Mouse (Mus musculus): ENCODE measurements around the gene Lancl3. TPM values are rescaled to one million over a fixed set of nuclear protein-coding genes. Genes with fewer than 3 reads are reported as not detected.
A peak's percentile ranks its signal among the peaks of the same experiment; 100 is the strongest.
"Not testable (repeated sequence)": the region's sequence is repeated elsewhere in the genome, so short reads cannot be mapped to it uniquely, and the experiment has no call there.

Gene Lancl3
- total RNA-seq, 2 experiments from 2014 or later, result 0.04 TPM; not detected in 1

DNA sequence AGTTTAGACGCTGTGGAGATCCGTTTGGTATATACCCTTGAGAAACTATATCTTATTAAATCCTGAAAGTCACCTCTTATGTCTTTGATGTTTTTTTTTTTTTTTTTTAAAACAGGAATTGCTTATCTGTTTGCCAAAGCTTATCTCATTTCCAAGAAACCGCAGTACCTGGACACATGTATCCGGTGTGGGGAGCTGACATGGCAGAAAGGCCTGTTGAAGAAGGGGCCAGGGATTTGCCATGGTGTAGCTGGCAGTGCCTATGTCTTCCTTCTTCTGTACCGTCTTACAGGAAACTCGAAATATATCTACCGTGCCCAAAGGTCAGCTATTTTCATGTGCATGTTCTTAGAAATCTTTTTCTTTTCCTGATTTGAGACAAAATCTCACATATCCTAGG is 58.1 kb downstream of the Lancl3 start:
- no peak for ATAC-seq (replicated peaks; ENCODE audit: poor library complexity)

DNA sequence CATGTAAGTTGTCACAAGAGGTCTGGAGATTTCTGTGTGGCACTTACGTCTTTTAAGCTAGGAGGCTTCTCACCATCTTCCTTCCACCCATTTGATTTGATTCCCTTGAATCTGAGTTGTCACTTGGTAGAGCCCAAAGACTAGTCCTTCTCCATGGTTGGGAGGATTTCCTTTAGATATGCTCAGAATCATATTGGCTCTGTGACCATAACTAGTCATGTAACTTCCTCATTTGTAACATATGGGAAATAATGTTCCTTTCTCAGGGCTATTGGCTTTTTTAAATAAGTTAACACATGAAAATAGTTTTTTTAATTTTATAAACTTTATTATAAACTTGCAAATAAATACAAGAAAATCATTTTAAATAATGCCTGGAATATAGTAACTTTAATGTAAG is 59.6 kb downstream of the Lancl3 start:
- ATAC-seq (replicated peaks; ENCODE audit: poor library complexity), result no peak

DNA sequence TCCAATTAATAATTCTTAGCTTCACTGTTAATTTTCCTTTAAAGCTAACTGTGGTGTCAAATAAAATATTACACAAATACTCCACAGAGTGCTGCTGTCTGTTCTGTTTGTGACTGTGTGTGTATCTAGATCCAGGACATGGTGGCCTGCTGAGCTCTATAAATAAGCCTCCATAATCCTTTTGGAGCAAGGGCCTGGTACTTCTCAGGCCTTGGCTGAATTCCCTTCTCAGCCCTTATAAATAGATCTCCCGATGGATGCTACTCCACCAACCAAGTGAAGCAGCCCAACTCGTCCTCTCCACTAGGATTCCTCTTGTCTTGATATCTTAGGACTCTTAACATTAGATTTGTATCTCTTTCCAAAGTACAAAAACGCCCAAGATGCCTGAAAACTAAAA is 71.4 kb downstream of the Lancl3 start:
- ATAC-seq (replicated peaks; ENCODE audit: poor library complexity), result no peak

DNA sequence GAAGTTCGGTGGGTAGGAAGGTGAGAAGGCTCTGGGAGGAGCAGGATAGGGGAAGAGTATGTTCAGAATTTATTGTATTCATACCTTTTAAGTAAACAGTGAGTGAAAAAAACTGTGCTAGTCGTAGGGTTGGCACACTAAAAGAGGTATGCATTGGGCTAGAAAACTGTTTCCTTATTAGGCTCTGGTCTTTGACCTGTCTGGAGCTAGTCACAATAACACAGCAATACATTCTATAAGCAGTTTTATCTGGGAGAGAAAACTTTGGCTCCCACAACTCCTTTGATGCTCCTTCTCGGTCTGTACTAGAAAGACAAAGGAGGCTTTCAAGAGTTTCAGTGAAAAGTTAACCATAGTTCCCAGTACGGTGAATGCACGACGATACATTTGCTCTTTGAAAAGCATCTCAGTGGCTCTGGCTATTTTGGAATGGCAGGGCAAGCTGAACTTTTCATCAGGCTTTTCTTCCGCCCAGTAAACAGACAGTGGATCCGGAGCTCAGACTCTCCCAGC is 72.3 kb downstream of the Lancl3 start:
- no peak; the same call in 1 of the 2 replicates for ATAC-seq (replicated peaks; ENCODE audit: poor library complexity)

DNA sequence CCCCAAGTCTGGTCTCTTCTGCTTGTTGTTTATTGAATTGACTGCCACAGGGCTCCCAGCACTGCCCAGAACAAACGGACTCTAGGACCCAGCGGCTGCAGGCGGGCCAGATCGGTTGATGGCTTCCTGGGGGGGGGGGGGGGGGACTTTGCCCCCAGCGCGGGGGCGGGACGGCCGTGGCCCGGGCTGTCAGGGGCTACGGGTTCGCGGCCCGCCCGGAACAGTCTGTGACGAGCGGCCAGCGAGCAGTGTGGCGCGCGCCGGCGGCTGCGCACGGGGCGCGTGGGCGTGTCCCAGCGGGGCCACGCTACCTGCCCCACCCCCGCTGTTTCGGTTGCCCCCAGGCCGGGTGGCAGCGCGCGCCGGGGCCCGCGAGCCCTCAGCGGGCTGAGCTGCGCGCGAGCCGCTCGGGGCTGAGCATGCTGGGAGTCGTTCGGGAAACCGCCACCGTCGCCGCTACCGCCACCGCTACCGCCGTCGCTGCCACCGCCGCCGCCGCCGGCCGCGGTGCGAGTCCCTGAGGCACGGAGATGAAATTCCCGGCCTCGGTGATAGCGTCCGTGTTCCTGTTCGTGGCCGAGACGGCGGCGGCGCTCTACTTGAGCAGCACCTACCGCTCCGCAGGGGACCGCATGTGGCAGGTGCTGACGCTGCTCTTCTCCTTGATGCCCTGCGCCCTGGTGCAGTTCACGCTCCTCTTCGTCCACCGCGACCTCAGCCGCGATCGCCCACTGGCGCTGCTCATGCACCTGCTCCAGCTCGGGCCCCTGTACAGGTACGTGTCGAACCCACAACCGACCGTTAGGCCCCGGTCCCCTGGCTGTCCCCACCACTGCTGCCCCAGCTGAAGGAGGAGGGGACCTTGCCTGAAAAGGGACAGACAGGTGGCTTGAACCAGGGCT is 73.0 kb downstream of the Lancl3 start, which contains the start of gene Xk:
Gene Xk, plus strand, starts transcription at position 297 of the 902 bp plus-strand sequence.
- peak; percentile 74 for ATAC-seq (replicated peaks; ENCODE audit: poor library complexity)

DNA sequence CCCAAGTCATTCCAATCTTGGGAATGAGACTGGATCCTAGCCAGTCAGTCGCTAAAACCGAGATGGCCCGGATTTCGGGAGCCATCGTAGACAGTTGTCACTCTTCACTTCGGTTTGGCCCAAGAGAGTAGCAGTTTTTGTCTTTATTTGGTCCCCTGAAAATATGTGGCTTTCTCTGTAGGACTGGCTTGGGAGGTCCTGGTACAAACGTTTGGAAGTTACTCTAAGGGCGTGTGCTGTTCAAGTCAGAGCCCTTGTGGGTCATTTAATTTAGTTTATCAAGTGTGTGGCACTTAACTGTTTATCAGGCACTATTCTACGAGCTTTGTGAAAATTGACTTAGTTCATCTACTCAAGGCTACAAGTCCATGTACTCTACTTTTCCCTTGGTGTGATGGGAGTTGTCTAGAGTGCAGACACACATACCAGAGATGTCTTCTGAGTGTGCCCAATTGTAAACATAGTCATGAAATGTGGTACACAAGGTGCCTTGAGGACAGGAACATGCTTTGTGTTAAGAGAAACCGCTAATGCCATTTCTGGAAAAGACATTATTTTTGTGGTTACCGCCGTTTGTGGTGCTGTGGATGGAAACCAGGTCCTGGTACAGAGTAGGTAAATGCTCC is 73.8 kb downstream of the Lancl3 start:
- no peak for ATAC-seq (replicated peaks; ENCODE audit: poor library complexity)

DNA sequence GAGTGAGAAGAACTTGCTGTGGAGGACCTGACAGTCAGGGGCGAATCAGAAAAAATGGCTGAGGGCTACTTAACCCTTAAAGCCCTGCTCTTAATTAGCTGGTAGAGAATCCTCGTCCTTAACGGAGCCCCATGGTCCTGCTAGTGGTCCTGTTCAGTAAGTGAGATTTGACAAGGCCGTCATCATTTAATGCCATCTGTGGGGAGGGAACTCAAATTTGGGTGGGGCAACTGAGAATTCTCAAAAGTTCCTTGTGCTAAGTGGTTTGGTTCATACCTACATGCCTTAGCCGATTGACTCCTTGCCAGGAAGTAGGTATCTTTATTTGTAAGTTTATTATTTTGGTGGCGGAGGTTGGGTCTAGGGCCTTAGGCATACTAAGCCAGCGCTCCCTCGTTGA is 74.6 kb downstream of the Lancl3 start:
- ATAC-seq (replicated peaks; ENCODE audit: poor library complexity), result no peak

DNA sequence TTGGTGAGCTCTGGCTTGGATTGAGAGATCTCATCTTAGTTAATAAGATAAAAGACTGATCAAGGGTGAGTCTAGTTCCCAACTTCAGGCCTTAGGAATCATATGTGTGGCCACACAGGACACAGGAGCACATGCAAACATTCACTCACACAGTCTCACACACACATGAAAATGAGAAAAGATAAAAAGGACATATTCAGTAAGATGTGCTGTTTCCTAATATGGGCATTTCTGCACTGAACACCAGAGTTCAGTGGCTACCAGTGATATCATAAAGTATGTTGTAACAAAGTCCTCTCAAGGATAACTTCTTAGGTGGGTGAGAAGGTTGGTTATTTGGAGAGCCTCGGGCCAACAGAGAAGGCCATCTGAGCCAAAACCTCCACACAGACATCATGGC is 83.8 kb downstream of the Lancl3 start, which contains the start of gene H2al1m:
Gene H2al1m, plus strand, starts transcription at position 301 of the 400 bp plus-strand sequence.
- ATAC-seq (replicated peaks; ENCODE audit: poor library complexity), result not testable (repeated sequence)

DNA sequence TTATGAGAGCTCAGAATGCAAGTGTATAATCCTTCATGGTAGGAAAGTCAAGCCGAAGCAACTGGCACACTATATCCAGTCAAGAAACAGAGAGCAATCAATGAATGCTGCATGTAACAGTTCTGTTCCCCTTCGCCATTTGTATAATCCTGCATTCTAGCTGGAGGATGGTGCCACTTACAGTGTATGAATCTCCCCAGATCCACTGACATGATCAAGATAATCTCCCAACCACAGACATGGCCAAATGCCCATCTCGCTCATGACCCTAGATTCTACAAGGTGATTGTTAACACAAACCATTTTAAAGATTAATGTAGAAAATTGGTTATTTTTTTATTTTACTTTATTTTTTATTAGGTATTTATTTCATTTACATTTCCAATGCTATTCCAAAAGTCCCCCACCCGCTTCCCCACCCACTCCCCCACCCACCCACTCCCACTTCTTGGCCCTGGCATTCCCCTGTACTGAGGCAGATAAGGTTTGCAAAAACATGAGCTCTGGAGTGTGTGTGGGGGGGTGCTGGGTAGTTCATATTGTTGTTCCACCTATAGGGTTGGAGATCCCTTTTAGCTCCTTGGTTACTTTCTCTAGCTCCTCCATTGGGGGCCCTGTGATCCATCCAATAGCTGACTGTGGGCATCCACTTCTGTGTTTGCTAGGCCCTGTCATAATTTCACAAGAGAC is 93.6 kb downstream of the Lancl3 start:
- not testable (repeated sequence) for ATAC-seq (replicated peaks; ENCODE audit: poor library complexity)

DNA sequence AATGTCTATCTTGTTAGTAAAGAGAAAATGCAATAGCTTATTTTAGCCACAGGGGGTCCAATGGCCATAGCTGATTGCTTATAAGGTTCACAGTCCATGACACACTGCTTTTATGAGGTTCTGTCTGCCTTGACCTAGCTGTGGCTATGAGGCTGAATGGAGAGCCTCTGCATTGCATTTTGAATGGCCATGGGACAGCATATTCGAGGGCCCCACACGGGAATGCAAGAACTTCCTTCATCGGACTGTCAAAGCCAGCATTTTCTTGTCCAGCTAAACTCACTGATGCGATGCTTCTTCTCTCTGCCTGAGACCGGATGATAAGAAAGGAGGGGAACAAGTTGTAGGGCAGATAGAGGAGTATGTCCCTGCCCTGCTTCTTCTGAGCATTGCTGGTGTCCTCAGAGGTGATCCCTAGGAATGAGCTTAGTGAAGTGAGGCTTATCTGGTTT is 98.7 kb downstream of the Lancl3 start:
- ATAC-seq (replicated peaks; ENCODE audit: poor library complexity), result peak; percentile 97

DNA sequence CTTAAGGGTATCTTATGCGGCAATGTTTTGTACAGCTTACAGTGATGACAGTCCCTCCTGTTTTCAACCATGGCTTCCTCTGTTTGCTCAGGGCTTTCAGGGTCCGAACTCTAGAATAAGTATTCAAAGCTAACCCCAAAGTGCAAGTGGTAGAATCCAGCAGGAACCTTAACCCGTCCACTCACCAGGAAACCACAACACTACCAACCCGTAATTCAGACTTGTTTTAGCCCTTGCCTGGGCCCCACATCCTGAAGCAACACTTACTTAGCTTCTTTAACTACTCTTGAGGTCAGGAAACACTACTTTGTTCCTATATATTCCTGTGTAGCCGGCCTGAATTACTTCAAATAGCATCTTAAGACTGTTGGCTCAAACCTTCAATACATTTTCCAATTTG is 103.1 kb downstream of the Lancl3 start:
- no peak; the same call in 1 of the 2 replicates for ATAC-seq (replicated peaks; ENCODE audit: poor library complexity)

DNA sequence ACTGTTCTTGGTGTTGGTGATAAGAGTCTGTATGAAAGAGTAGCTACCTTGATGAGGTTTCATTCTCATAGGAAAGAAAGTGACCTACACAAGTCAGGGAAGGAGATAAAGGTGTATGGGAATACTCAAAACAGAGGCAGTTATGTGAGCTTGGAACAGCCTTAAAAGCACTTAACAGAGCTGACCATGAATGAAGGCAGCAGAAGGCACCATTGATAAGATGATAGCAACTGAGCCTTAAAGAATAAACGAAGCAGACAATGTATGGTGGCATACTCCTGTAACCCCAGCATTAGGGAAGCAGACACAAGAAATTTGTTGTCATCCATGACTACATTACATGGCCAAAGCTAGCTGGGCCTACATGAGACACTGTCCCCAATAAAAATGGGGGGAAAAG is 103.8 kb downstream of the Lancl3 start:
- ATAC-seq (replicated peaks; ENCODE audit: poor library complexity), result 0 out of 2 replicates have a peak, but pooled peaks have one; percentile 24

DNA sequence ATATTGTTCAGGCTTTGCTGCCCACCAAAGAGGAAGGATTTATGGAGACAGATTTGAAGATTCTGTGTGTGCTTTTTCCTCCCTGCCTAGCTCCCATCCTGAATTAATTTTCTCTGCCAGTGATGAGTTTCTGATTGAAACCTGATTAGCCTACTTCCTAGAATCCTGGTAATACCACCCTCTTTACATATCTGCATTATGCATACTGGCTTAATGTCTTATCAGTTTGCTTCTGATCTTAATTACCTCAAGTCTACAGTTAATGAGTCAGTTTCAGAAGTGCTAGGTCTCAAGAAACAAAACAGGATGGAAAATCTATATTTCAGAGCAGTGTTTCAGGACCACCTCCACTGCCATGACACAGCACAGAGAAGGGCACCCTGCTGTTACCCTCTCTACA is 116.8 kb downstream of the Lancl3 start:
- 0 out of 2 replicates have a peak, but pooled peaks have one; percentile 39 for ATAC-seq (replicated peaks; ENCODE audit: poor library complexity)

Other genes starting within 250 kb of the Lancl3 start
- gene Fthl17b, start 236.9 kb upstream of the Lancl3 start, total RNA-seq (2015), result not detected in 2 replicates
- not detected in 2 replicates for gene Fthl17b, start 236.9 kb upstream of the Lancl3 start, total RNA-seq (2017)
- gene Fthl17c, start 223.3 kb upstream of the Lancl3 start, total RNA-seq (2015), result not detected in 2 replicates
- not detected in 2 replicates for gene Fthl17c, start 223.3 kb upstream of the Lancl3 start, total RNA-seq (2017)
- gene Fthl17d, start 213.1 kb upstream of the Lancl3 start, total RNA-seq (2015), result not detected in 2 replicates
- not detected in 2 replicates for gene Fthl17d, start 213.1 kb upstream of the Lancl3 start, total RNA-seq (2017)
- not detected in 2 replicates for gene Fthl17e, start 166.4 kb upstream of the Lancl3 start, total RNA-seq (2015)
- not detected in 2 replicates for gene Fthl17e, start 166.4 kb upstream of the Lancl3 start, total RNA-seq (2017)
- not detected in 2 replicates for gene Fthl17f, start 136.9 kb upstream of the Lancl3 start, total RNA-seq (2015)
- not detected in 2 replicates for gene Fthl17f, start 136.9 kb upstream of the Lancl3 start, total RNA-seq (2017)
- gene 4930402K13Rik, start 95.3 kb upstream of the Lancl3 start, total RNA-seq (2015), result not detected in 2 replicates
- gene 4930402K13Rik, start 95.3 kb upstream of the Lancl3 start, total RNA-seq (2017), result not detected in 2 replicates
- not detected in 2 replicates for gene Gm14862, start 57.0 kb downstream of the Lancl3 start, total RNA-seq (2015)
- not detected in 2 replicates for gene Gm14862, start 57.0 kb downstream of the Lancl3 start, total RNA-seq (2017)
- gene Xk, start 72.9 kb downstream of the Lancl3 start, total RNA-seq (2015), result 27.6 and 33.8 TPM in 2 replicates
- gene Xk, start 72.9 kb downstream of the Lancl3 start, total RNA-seq (2017), result 8.8 and 10.5 TPM in 2 replicates
- 2.3 TPM in 2 replicates for gene H2al1m, start 83.9 kb downstream of the Lancl3 start, total RNA-seq (2015)
- gene H2al1m, start 83.9 kb downstream of the Lancl3 start, total RNA-seq (2017), result not detected in 2 replicates
- gene H2al1k, start 150.7 kb downstream of the Lancl3 start, total RNA-seq (2015), result not detected in 2 replicates
- not detected in 2 replicates for gene H2al1k, start 150.7 kb downstream of the Lancl3 start, total RNA-seq (2017)